Mouse (Mus musculus) embryonic fibroblast, embryonic 13.5 days (primary cell): ENCODE data around the gene Msh2. TPM values are rescaled to one million over a fixed set of nuclear protein-coding genes. Genes with fewer than 3 reads are reported as not detected.
"Not testable (repeated sequence)": the region's sequence is repeated elsewhere in the genome, so short reads cannot be mapped to it uniquely, and the experiment has no call there.

Source experiments
- H3K27ac ChIP-seq: 2 replicates; pipeline ENCODE4 v1.5.1; 2012; ENCODE audit warnings: low read length, control low read depth, inconsistent platforms; ENCODE audit not compliant: insufficient read depth
- H3K4me1 ChIP-seq: 2 replicates; pipeline ENCODE4 v1.6.1; 2011; ENCODE audit warnings: low read length; ENCODE audit not compliant: control insufficient read depth, insufficient read depth
- H3K4me3 ChIP-seq: 2 replicates; pipeline ENCODE4 v1.5.1; 2011; ENCODE audit warnings: mild to moderate bottlenecking, control low read depth, low read length; ENCODE audit not compliant: insufficient read depth
- CTCF ChIP-seq: IDR thresholded peaks from 2 replicates; pipeline ENCODE4 v1.5.1; 2011; ENCODE audit warnings: mild to moderate bottlenecking, control low read depth, low read length, moderate library complexity, borderline replicate concordance; ENCODE audit not compliant: insufficient read depth
- POLR2A ChIP-seq: IDR thresholded peaks from 2 replicates; pipeline ENCODE4 v1.6.1; 2011; ENCODE audit warnings: low read depth, mild to moderate bottlenecking, control low read depth, low read length, moderate library complexity
- polyA plus RNA-seq: library from polyadenylated mRNA; stranded (reverse); fragments of >200 nt; gene quantifications from 2 replicates; pipeline ENCODE4 v1.2.4, GENCODE M21; 2011; ENCODE audit warnings: low read depth; ENCODE audit not compliant: missing spikeins, insufficient read length

Msh2 gene
- polyA plus RNA-seq, 1 experiment = 32.1 TPM

DNA sequence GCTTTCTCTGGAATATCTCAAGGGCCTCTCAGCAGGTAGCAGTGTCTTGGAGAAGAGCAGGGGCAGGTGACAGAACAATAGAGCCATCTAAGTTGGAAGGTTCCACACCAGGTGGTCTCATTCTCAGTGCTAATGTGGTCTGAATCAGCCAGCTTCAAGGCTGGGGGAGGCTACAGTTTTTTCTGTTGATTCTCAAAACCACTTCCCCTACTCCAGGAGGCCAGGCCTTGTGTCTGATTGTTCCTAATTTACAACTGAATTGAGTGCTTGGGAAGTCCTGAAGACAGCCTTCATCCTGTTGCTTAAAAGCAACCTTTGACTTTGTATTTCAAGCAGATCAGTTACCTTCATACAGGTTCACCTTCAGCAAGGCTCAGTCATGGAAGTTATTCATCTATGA lies 7.9 kb upstream of the Msh2 start:
- TF ChIP-seq CTCF (no peak), POLR2A (no peak)
- H3K27ac ChIP-seq = no peak overlapping the region
- H3K4me3 ChIP-seq = no peak overlapping the region
- no peaks in the 10 kb centered on the region for H3K4me1 ChIP-seq

DNA sequence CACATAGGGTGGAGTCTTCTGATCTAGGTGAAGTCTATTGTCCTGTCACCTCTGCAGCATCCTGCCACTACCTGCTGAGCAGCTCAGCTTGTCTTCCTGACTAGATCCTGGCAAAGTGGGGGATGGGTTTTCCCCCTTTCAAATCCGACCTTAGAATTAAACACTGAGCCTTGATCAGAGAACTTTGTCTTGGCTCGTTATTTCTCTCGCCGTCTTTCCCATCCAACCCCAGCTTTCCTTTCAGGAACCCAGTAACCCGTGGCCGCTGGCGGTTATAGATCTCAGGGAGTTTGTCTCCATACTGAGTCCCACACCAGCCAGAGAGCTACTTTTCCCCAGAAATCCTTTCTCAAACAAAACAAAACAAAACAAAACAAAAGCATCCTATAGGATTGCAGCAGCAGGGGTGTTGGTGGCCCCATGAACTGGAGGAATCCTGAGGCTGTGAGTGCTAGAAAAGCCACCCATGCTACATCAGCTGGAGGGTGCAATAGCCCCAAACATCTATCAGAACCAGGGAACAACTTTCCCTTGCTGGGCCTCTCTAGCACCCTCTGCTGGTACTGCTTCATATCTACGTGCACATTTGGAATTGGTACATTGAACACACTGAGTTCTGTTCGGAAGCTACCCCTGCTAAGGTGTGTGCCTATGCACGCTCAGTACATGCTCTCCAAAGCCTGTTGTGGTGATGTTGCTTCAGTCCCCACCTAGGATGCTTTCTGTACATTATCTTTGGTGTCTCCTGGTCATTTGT lies 6.9 kb upstream of the Msh2 start:
- no peaks in the 10 kb centered on the region for H3K4me1 ChIP-seq
- no peak overlapping the region for H3K27ac ChIP-seq
- peak; percentile 17; the same call in 1 of the 2 replicates for TF ChIP-seq CTCF
- TF ChIP-seq POLR2A = no peak
- no peak overlapping the region for H3K4me3 ChIP-seq

GRCm38 (mm10) chr17:87672677-87673286 lies 652 bp downstream of the Msh2 start:
- Histone ChIP-seq H3K27ac (no peak overlapping the region), H3K4me3 (peak overlapping the region; percentile 78), H3K4me1 (no peaks in the 10 kb centered on the region)
- no peak for TF ChIP-seq CTCF
- TF ChIP-seq POLR2A = no peak

DNA sequence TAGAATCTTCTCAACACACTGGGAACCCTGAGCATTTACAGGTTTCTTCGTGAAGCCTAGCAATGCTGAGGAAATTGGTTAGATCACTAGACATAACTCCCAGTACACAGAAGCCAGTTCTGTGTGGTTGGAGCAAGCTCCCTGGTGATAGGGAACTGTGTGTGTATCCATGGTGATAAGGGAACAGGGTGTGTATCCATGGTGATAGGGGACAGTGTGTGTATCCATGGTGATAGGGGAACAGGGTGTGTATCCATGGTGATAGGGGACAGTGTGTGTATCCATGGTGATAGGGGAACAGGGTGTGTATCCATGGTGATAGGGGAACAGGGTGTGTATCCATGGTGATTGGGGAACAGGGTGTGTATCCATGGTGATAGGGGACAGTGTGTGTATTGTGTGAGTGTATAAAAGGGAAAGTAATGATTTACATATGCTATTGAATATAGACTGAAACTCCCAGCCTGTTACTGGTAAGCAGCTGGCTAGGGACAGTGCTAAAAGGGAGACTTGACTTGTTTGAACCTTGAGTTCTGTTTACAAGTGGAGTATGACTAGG lies 4.9 kb downstream of the Msh2 start:
- not testable (repeated sequence) for H3K4me3 ChIP-seq, H3K4me1 ChIP-seq, H3K27ac ChIP-seq

GRCm38 (mm10) chr17:87677656-87678055 lies 5.5 kb downstream of the Msh2 start:
- Histone ChIP-seq H3K4me3 (no peak overlapping the region), H3K4me1 (no peaks in the 10 kb centered on the region), H3K27ac (no peak overlapping the region)
- no peak for TF ChIP-seq CTCF
- no peak for TF ChIP-seq POLR2A

DNA sequence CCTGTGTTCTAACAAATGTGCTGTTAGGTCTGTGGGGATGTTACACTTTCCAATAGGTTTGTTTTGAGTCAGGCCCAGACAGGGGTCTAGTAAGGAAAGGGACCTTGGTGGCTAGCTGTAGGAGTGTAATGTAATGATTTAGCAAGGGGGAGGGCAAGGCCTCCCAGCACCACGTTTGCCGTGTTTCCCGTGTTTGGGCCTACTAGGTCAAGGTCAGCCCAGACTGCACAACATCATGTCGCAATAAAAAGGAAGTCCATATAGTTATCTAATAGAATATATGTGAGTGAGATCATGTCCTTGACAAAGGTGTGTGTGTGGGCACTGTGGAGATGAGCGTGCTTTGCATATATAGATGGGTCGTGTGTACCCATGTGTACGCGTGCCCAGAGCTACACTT lies 17.1 kb downstream of the Msh2 start:
- Histone ChIP-seq H3K4me1 (no peaks in the 10 kb centered on the region), H3K27ac (no peak overlapping the region), H3K4me3 (no peak overlapping the region)
- TF ChIP-seq CTCF (no peak), POLR2A (no peak)

DNA sequence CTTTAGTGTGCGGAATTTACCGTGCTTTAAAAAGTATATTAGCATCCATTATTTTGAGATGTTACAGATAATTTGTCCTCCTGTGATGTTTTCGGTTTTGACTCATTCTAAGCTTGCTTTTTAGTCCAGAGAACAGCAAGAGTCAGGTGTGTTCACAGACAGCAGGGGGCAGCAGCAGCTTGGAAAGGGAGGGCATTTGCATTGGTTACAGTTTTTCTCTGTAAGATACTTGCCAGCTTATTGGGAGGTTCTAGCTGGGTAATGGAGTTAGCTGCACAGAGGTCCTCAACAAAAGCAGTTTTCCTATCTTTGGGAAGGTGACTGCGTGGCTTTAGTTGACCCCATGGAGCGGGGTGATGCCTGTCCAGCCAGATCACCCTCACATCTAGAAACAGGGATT lies 19.8 kb downstream of the Msh2 start:
- H3K27ac ChIP-seq = no peak overlapping the region
- TF ChIP-seq POLR2A (no peak), CTCF (peak; percentile 85; the same call in 1 of the 2 replicates)
- no peak overlapping the region for H3K4me3 ChIP-seq
- H3K4me1 ChIP-seq = no peaks in the 10 kb centered on the region

DNA sequence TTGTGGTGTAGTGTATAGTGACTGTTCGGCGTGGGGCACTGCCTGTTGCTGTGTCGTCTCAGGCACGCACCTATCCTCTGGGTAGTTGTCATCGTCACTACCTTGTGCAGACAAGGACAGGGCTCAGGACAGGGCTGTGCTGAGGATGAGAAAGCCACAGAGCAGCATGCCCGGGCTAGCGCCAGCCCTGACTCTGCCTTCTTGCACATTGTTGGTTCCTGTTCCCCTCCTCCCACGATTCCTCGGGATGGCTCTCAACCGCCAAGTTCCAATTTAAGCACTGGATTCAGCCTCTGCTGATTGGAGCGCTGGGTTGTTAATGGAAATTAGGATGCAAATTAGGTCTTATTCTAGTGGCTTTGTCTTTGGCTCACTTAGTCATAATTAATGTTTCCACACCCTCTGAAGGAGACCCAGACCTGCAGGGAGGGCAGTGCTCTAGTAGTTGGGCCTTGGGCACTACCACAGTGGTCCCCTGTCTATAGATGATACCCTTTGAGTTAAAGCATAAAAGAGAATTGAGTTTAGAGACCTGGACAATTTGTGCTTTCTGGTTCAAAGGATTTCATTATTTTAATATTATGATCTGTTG lies 23.8 kb downstream of the Msh2 start:
- no peak for TF ChIP-seq CTCF
- no peak for TF ChIP-seq POLR2A
- Histone ChIP-seq H3K4me3 (no peak overlapping the region), H3K4me1 (no peaks in the 10 kb centered on the region), H3K27ac (no peak overlapping the region)

- H3K4me3 ChIP-seq = no peak overlapping the region
- TF ChIP-seq POLR2A = no peak
- H3K27ac ChIP-seq = no peak overlapping the region
- no peaks in the 10 kb centered on the region for H3K4me1 ChIP-seq
Observed at GRCm38 (mm10) chr17:87696814-87697213, 24.7 kb downstream of the Msh2 start.

- Histone ChIP-seq H3K4me3 (no peak overlapping the region), H3K4me1 (no peaks in the 10 kb centered on the region)
- TF ChIP-seq POLR2A (no peak), CTCF (no peak)
Observed at GRCm38 (mm10) chr17:87698996-87699765, 27.1 kb downstream of the Msh2 start.

GRCm38 (mm10) chr17:87700101-87700500 lies 28.0 kb downstream of the Msh2 start:
- Histone ChIP-seq H3K4me1 (no peaks in the 10 kb centered on the region), H3K27ac (no peak overlapping the region)
- TF ChIP-seq CTCF (no peak), POLR2A (no peak)

More at GRCm38 (mm10) chr17:87698996-87699765, 27.1 kb downstream of the Msh2 start:
- no peak overlapping the region for H3K27ac ChIP-seq

More at GRCm38 (mm10) chr17:87700101-87700500, 28.0 kb downstream of the Msh2 start:
- no peak overlapping the region for H3K4me3 ChIP-seq
